Mouse (Mus musculus) small intestine, adult 2 months (tissue): ENCODE measurements around the gene Tbata. TPM values are rescaled to one million over a fixed set of nuclear protein-coding genes. Genes with fewer than 3 reads are reported as not detected.

Source experiments
- H3K27ac ChIP-seq: fragments of 200-500 bp; 2 replicates; pipeline ENCODE4 v1.5.1; 2012; ENCODE audit warnings: low read depth, low read length, control low read depth, inconsistent platforms; ENCODE audit not compliant: insufficient read depth
- H3K27me3 ChIP-seq: fragments of 200-500 bp; 2 replicates; pipeline ENCODE4 v1.6.1; 2012; ENCODE audit warnings: mild to moderate bottlenecking, moderate library complexity, low read length, inconsistent platforms; ENCODE audit not compliant: control insufficient read depth, insufficient read depth
- H3K36me3 ChIP-seq: fragments of 200-500 bp; 2 replicates; pipeline ENCODE4 v1.6.1; 2012; ENCODE audit warnings: mild to moderate bottlenecking, low read length, control low read depth, inconsistent platforms; ENCODE audit not compliant: control insufficient read depth, insufficient read depth
- H3K4me1 ChIP-seq: fragments of 200-500 bp; 2 replicates; pipeline ENCODE4 v1.6.1; 2012; ENCODE audit warnings: low read length, inconsistent platforms, mixed read lengths; ENCODE audit not compliant: control insufficient read depth, insufficient read depth, insufficient read length
- H3K4me3 ChIP-seq: fragments of 200-500 bp; 2 replicates; pipeline ENCODE4 v1.5.1; 2012; ENCODE audit warnings: low read depth, mild to moderate bottlenecking, control low read depth, inconsistent platforms, low read length, moderate library complexity
- CTCF ChIP-seq: fragments of 200-500 bp; IDR thresholded peaks from 2 replicates; pipeline ENCODE4 v1.5.1; 2012; ENCODE audit warnings: low read depth, mild to moderate bottlenecking, control low read depth, inconsistent platforms, low read length, moderate library complexity, mixed read lengths; ENCODE audit not compliant: insufficient replicate concordance, insufficient read length; ENCODE audit errors: extremely low read depth
- POLR2A ChIP-seq: fragments of 200-500 bp; IDR thresholded peaks from 2 replicates; pipeline ENCODE4 v1.6.1; 2012; ENCODE audit warnings: low read depth, mild to moderate bottlenecking, control low read depth, inconsistent platforms, low read length, moderate library complexity
- WGBS: fragments of 180-500 bp; shearing (Covaris S2); methylation state at CpG from one replicate; pipeline ENCODE4 v1.1.7; 2018; 5-methylcytosine and 5-hydroxymethylcytosine counted together
- polyA plus RNA-seq: library from polyadenylated mRNA; depleted of rRNA; stranded (reverse); fragments of >200 nt; gene quantifications from 2 replicates; pipeline ENCODE4 v1.2.3, GENCODE M21; 2012; rRNA removed

The Tbata gene
- not detected in 2 replicates for polyA plus RNA-seq

- peaks cover 5% of the 10 kb centered on the region; the same call in 1 of the 2 replicates for H3K4me1 ChIP-seq
- no peak for TF ChIP-seq POLR2A
- no peak for TF ChIP-seq CTCF
- H3K27me3 ChIP-seq, result no peaks in the 10 kb centered on the region; the same call in 1 of the 2 replicates
- no peak within 1 kb of the TSS for H3K4me3 ChIP-seq
- WGBS, result 54% methylated on average over 3 of the region's 3 CpGs
- H3K36me3 ChIP-seq, result no peaks in the 10 kb centered on the region
- no peak within 1 kb of the TSS for H3K27ac ChIP-seq
Observed at GRCm38 (mm10) chr10:61171654-61172053, at the start of gene Tbata. Gene Tbata (plus strand): TSS chr10:61171954.

GRCm38 (mm10) chr10:61123276-61123913 lies 48.4 kb upstream of the Tbata start:
- WGBS, result 30% methylated on average over 3 of the region's 3 CpGs
- Histone ChIP-seq H3K27me3 (no peaks in the 10 kb centered on the region), H3K27ac (peak overlapping the region; percentile 96), H3K4me3 (no peak overlapping the region), H3K4me1 (peaks cover 6% of the 10 kb centered on the region; the same call in 1 of the 2 replicates), H3K36me3 (peaks cover 43% of the 10 kb centered on the region)
- TF ChIP-seq POLR2A (no peak), CTCF (no peak)

GRCm38 (mm10) chr10:61124462-61124861 lies 47.3 kb upstream of the Tbata start:
- Histone ChIP-seq H3K27me3 (no peaks in the 10 kb centered on the region), H3K4me3 (no peak overlapping the region), H3K27ac (peak overlapping the region; percentile 26), H3K36me3 (peaks cover 42% of the 10 kb centered on the region), H3K4me1 (peaks cover 11% of the 10 kb centered on the region; the same call in 1 of the 2 replicates)
- TF ChIP-seq CTCF (no peak), POLR2A (no peak)
- 85% methylated on average over 2 of the region's 2 CpGs for WGBS

- no peaks in the 10 kb centered on the region for H3K27me3 ChIP-seq
- TF ChIP-seq CTCF (no peak), POLR2A (no peak)
- no peak overlapping the region for H3K4me3 ChIP-seq
- WGBS, result 84% methylated on average over 1 of the region's 1 CpGs
- H3K36me3 ChIP-seq, result peaks cover 31% of the 10 kb centered on the region
- H3K4me1 ChIP-seq, result peaks cover 8% of the 10 kb centered on the region; the same call in 1 of the 2 replicates
- peak overlapping the region; percentile 52 for H3K27ac ChIP-seq
Observed at GRCm38 (mm10) chr10:61128701-61129365, 42.9 kb upstream of the Tbata start.

GRCm38 (mm10) chr10:61130959-61131358 lies 40.8 kb upstream of the Tbata start:
- peaks cover 8% of the 10 kb centered on the region; the same call in 1 of the 2 replicates for H3K4me1 ChIP-seq
- TF ChIP-seq CTCF, result no peak
- TF ChIP-seq POLR2A, result no peak
- no peak overlapping the region for H3K4me3 ChIP-seq
- peak overlapping the region; percentile 71 for H3K27ac ChIP-seq
- 82% methylated on average over 3 of the region's 3 CpGs for WGBS
- no peaks in the 10 kb centered on the region for H3K27me3 ChIP-seq
- peaks cover 38% of the 10 kb centered on the region for H3K36me3 ChIP-seq

GRCm38 (mm10) chr10:61134041-61134440 lies 37.7 kb upstream of the Tbata start:
- WGBS, result 73% methylated on average over 4 of the region's 4 CpGs
- Histone ChIP-seq H3K4me3 (no peak overlapping the region), H3K27me3 (no peaks in the 10 kb centered on the region), H3K4me1 (peaks cover 8% of the 10 kb centered on the region; the same call in 1 of the 2 replicates), H3K27ac (no peak overlapping the region), H3K36me3 (peaks cover 36% of the 10 kb centered on the region)
- no peak for TF ChIP-seq CTCF
- TF ChIP-seq POLR2A, result no peak

- 34% methylated on average over 3 of the region's 3 CpGs for WGBS
- no peak overlapping the region; the same call in 1 of the 2 replicates for H3K27ac ChIP-seq
- no peak overlapping the region for H3K4me3 ChIP-seq
- peaks cover 6% of the 10 kb centered on the region; the same call in 1 of the 2 replicates for H3K4me1 ChIP-seq
- peaks cover 37% of the 10 kb centered on the region for H3K36me3 ChIP-seq
- TF ChIP-seq POLR2A (no peak), CTCF (no peak)
- no peaks in the 10 kb centered on the region for H3K27me3 ChIP-seq
Observed at GRCm38 (mm10) chr10:61135226-61135839, 36.4 kb upstream of the Tbata start.
